8 mouse cellular contexts compared by ENCODE assay signal in genomic region chr12:30128561-30129410, GRCm38 (mm10). TPM values are rescaled to one million over a fixed set of nuclear protein-coding genes. Genes with fewer than 3 reads are reported as not detected.
A peak's percentile ranks its signal among the peaks of the same experiment; 100 is the strongest.
DNase-seq lines count a peak whose midpoint lies in the region; ATAC-seq and TF ChIP-seq lines count a peak whose summit lies in the region.

No protein-coding gene starts in this region.

- H3K27ac ChIP-seq in liver, embryonic 12.5 days, result no peak overlapping the region
- peak overlapping the region; percentile 21; the same call in 1 of the 2 replicates for H3K27ac ChIP-seq in midbrain, postnatal 0 days (ENCODE audit: low read depth, low read length)

- no peaks in the 10 kb centered on the region for H3K9me3 ChIP-seq in liver, embryonic 12.5 days (replicated peaks)
- H3K9me3 ChIP-seq in midbrain, postnatal 0 days (ENCODE audit: low read length), result no peaks in the 10 kb centered on the region

- no peak overlapping the region for H3K9ac ChIP-seq in liver, embryonic 12.5 days
- no peak overlapping the region for H3K9ac ChIP-seq in midbrain, postnatal 0 days (replicated peaks; ENCODE audit: low read length, poor library complexity, severe bottlenecking)

- no peaks in the 10 kb centered on the region for H3K4me1 ChIP-seq in liver, embryonic 12.5 days
- no peaks in the 10 kb centered on the region for H3K4me1 ChIP-seq in midbrain, postnatal 0 days (ENCODE audit: insufficient read depth, low read length)

- no peak for ATAC-seq in liver, embryonic 12.5 days
- ATAC-seq in midbrain, postnatal 0 days (ENCODE audit: low FRiP score), result peak; percentile 58; the same call in 1 of the 2 replicates

- peak; percentile 85 for TF ChIP-seq CTCF in midbrain, postnatal 0 days (IDR thresholded peaks at IDR 0.05)

- no peak overlapping the region for H3K4me3 ChIP-seq in liver, embryonic 12.5 days
- no peak overlapping the region for H3K4me3 ChIP-seq in midbrain, postnatal 0 days (ENCODE audit: low read depth, low read length)

- H3K36me3 ChIP-seq in liver, embryonic 12.5 days, result no peaks in the 10 kb centered on the region
- no peaks in the 10 kb centered on the region for H3K36me3 ChIP-seq in midbrain, postnatal 0 days (ENCODE audit: insufficient read depth, low read length)

- peak; percentile 9 for DNase-seq in liver
- peak; percentile 43 for DNase-seq in cerebellum, adult 9-10 months
- DNase-seq in frontal cortex, postnatal 14 days (ENCODE audit: low spot score in 2 of 2), result peak; percentile 52 to 68
- peak; percentile 54 for DNase-seq in kidney, adult 11 months
- DNase-seq in left cerebral cortex, postnatal 10 days (ENCODE audit: extremely low spot score in 1 of 2, low spot score in 2 of 2), result peak; percentile 70 to 75
- DNase-seq in midbrain, postnatal 0 days (ENCODE audit: low spot score), result peak; percentile 82
- peak; percentile 32 to 56 for DNase-seq in urinary bladder, postnatal 36 days (ENCODE audit: low spot score in 2 of 2)

- 52% methylated on average over 7 of the region's 7 CpGs for WGBS in liver, embryonic 12.5 days (ENCODE audit: insufficient replicate concordance)
- WGBS in midbrain, postnatal 0 days, result 31% methylated on average over 7 of the region's 7 CpGs

- intact Hi-C loops in left cerebral cortex, postnatal 10 days (cut with DNase I), result loop anchor here (5.0 kb wide), 3 partner anchors 76 to 449 kb away; partner anchors contain the start of gene Sntg2

- no peak overlapping the region for H3K4me2 ChIP-seq in liver, embryonic 12.5 days
- no peak overlapping the region for H3K4me2 ChIP-seq in midbrain, postnatal 0 days (ENCODE audit: low read depth, low read length, poor library complexity, severe bottlenecking)

- H3K27me3 ChIP-seq in liver, embryonic 12.5 days (replicated peaks), result no peaks in the 10 kb centered on the region
- H3K27me3 ChIP-seq in midbrain, postnatal 0 days (ENCODE audit: insufficient read depth, low read length), result no peaks in the 10 kb centered on the region

RNA-seq across cellular contexts. Expression of gene Tpo, which starts 3.6 kb away (rescaled TPM):
- polyA plus RNA-seq in liver, embryonic 12.5 days (2016; fragmentation: Nextera tagmentation; extraction: Ambion mirVana), result not detected in 2 replicates
- total RNA-seq in left cerebral cortex, postnatal 10 days (2021), result under 1 TPM; 0.24 to 0.26 TPM
- total RNA-seq in midbrain, postnatal 0 days (2014; rRNA removed), result 0.05 and 0.49 TPM in 2 replicates
- 0.54 and 0.59 TPM in 2 replicates for polyA plus RNA-seq in midbrain, postnatal 0 days (2015; fragmentation: Nextera tagmentation; extraction: Ambion mirVana)

Comparison
In these comparisons a context has a peak if more than half of its experiments do, and no peak if none do; other contexts are left out.
1. DNase-seq: peak in every context shown above with its lines; median percentile 82 in midbrain, postnatal 0 days; 72 in left cerebral cortex, postnatal 10 days; 60 in frontal cortex, postnatal 14 days; 54 in kidney, adult 11 months; 44 in urinary bladder, postnatal 36 days; 43 in cerebellum, adult 9-10 months; 9 in liver.